ENCODE assay signal across 8 mouse cellular contexts in the genomic region with DNA sequence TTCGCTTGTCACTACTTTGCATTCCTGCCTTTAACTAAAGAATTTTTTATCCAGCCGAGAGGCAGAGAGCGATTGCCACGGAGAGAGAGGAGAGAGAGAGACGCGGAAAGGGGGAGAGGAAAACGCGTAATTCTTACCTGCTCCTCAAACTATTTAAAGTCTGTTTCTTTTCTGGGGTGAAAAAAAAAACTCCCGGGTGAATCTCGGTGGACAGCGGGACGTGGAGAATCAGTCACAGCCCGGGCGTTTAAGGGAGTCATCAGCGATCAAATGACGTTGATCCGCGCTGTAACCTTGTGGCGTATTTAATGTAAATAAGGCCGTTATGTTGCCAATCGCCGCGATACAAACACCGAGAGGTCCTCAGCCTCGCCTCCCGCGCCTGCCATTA. TPM values are rescaled to one million over a fixed set of nuclear protein-coding genes. Genes with fewer than 3 reads are reported as not detected.
DNase-seq lines count a peak whose midpoint lies in the region; ATAC-seq lines count a peak whose summit lies in the region.

Gene Zfp536, minus strand, starts transcription at position 330 of the 391 bp plus-strand sequence.

- intact Hi-C loops in left cerebral cortex, postnatal 4 days (cut with DNase I) = loop anchor here (5.0 kb wide), 1 partner anchor 396 kb away; no protein-coding TSS in a partner anchor

- WGBS in kidney, embryonic 15.5 days = under 1% methylated on average over 27 of the region's 27 CpGs
- under 1% methylated on average over 27 of the region's 27 CpGs for WGBS in heart, embryonic 13.5 days

- peak within 1 kb of the TSS; percentile 61 for H3K4me3 ChIP-seq in kidney, embryonic 15.5 days (replicated peaks)
- peak within 1 kb of the TSS; percentile 64 for H3K4me3 ChIP-seq in heart, embryonic 13.5 days

- H3K27ac ChIP-seq in kidney, embryonic 15.5 days = no peak within 1 kb of the TSS
- H3K27ac ChIP-seq in heart, embryonic 13.5 days (replicated peaks) = no peak within 1 kb of the TSS

- DNase-seq in kidney, postnatal 25 days = no peak
- peak; percentile 57 for DNase-seq in cerebellum, adult 8-10 months
- DNase-seq in left cerebral cortex, postnatal 4 days = no peak
- peak; percentile 69 for DNase-seq in retina, embryonic 14.5 days (ENCODE audit: low spot score)
- DNase-seq in thymus, postnatal 25 days = no peak
- DNase-seq in right cerebral cortex, postnatal 4 days = no peak

- ATAC-seq in kidney, embryonic 15.5 days (replicated peaks; ENCODE audit: low FRiP score) = no peak
- no peak for ATAC-seq in heart, embryonic 13.5 days (ENCODE audit: extremely low read depth, insufficient number of reproducible peaks, low FRiP score, low TSS enrichment)

- H3K4me2 ChIP-seq in kidney, embryonic 15.5 days = peak within 1 kb of the TSS; percentile 99
- peak within 1 kb of the TSS; percentile 96 for H3K4me2 ChIP-seq in heart, embryonic 13.5 days

- 0 out of 2 replicates have a peak within 1 kb of the TSS, but pooled peaks have one; percentile 12 for H3K9ac ChIP-seq in kidney, embryonic 15.5 days
- peak within 1 kb of the TSS; percentile 82 for H3K9ac ChIP-seq in heart, embryonic 13.5 days

- no peaks in the 10 kb centered on the region for H3K36me3 ChIP-seq in kidney, embryonic 15.5 days
- no peaks in the 10 kb centered on the region for H3K36me3 ChIP-seq in heart, embryonic 13.5 days

- peaks cover 57% of the 10 kb centered on the region for H3K4me1 ChIP-seq in kidney, embryonic 15.5 days
- H3K4me1 ChIP-seq in heart, embryonic 13.5 days = peaks cover 31% of the 10 kb centered on the region

- no peaks in the 10 kb centered on the region for H3K9me3 ChIP-seq in kidney, embryonic 15.5 days (replicated peaks)
- no peaks in the 10 kb centered on the region for H3K9me3 ChIP-seq in heart, embryonic 13.5 days

- peaks cover 86% of the 10 kb centered on the region for H3K27me3 ChIP-seq in kidney, embryonic 15.5 days
- H3K27me3 ChIP-seq in heart, embryonic 13.5 days (replicated peaks) = peaks cover 94% of the 10 kb centered on the region

RNA-seq across cellular contexts. Expression of gene Zfp536, which starts in this region (rescaled TPM):
- polyA plus RNA-seq in kidney, embryonic 15.5 days (2015; fragmentation: Nextera tagmentation; extraction: Ambion mirVana) = 6.7 and 9.5 TPM in 2 replicates
- polyA plus RNA-seq in heart, embryonic 13.5 days (2015; fragmentation: Nextera tagmentation; extraction: Ambion mirVana) = 4.3 and 5.0 TPM in 2 replicates
- total RNA-seq in left cerebral cortex, postnatal 4 days (2021) = 10 to 100 TPM; 32.5 to 37.6 TPM

Comparison
In these comparisons a context has a peak if more than half of its experiments do, and no peak if none do; other contexts are left out.
1. DNase-seq: peak in cerebellum, adult 8-10 months (single experiment) and retina, embryonic 14.5 days (single experiment); none in kidney, postnatal 25 days (0 of 2), left cerebral cortex, postnatal 4 days (single experiment), thymus, postnatal 25 days (single experiment) and right cerebral cortex, postnatal 4 days (single experiment).